Mouse (Mus musculus) G1E (cell line): ENCODE measurements around the gene Nfix.

ENCODE experiments used
- CTCF ChIP-seq: IDR thresholded peaks from 2 replicates; pipeline ENCODE4 v1.5.1; 2012; ENCODE audit warnings: low read depth, low read length, inconsistent platforms, mixed read lengths
- GATA2 ChIP-seq: IDR thresholded peaks from 2 replicates; pipeline ENCODE4 v1.6.1; 2012; ENCODE audit warnings: low read depth, low read length, inconsistent platforms, borderline replicate concordance
- TAL1 ChIP-seq: conservative IDR thresholded peaks from 2 replicates; pipeline ENCODE4 v1.6.1; 2012; ENCODE audit warnings: low read depth, low read length, inconsistent platforms, mixed read lengths

- TF ChIP-seq CTCF, result no peak
- no peak for TF ChIP-seq GATA2
- TF ChIP-seq TAL1, result no peak
These were observed 28.2 kb downstream of the Nfix start for GRCm38 (mm10) chr8:84771941-84772378.
